Mouse (Mus musculus): ENCODE results near the gene Batf.

GRCm38 (mm10) chr12:85712587-85712986 is 26.1 kb downstream of the Batf start:
- no peak for TF ChIP-seq CTCF (IDR thresholded peaks at IDR 0.05; ENCODE audit: control insufficient read depth, insufficient read depth, low read length)
- no peak for TF ChIP-seq POLR2A (IDR thresholded peaks at IDR 0.05; ENCODE audit: borderline replicate concordance, control insufficient read depth, low read depth, low read length)

Measured in bone marrow, adult 2 months (tissue).